Mouse (Mus musculus) thymus, adult 18-20 months (tissue): ENCODE measurements around the gene Steap4.

Experiments used
- DNase-seq, 2 experiments: peaks; one replicate each; pipeline ENCODE4 v3.0.0; 2022; ENCODE audit warnings: mixed read lengths in 2 of 2

Steap4 gene

DNA sequence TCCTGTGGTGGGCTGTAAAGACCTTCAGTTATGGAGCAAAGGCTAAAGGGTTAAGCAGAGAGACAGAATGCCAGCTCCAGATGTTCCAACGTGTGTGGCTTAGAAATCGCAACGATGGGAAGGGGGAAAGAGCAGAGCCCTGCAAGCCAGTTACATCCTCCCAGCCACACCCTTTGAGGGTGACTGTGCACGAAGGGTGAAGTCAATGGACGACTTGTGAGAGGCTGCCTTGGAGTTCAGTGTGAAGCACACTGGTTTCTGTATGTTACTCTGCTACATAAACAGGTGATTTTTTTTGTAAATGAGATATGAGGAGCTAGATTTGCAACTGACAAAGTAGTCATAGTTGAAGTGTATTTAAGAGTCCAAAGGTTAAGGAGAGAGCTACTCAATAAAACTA, 33.5 kb downstream of the Steap4 start:
- no peak for DNase-seq

DNA sequence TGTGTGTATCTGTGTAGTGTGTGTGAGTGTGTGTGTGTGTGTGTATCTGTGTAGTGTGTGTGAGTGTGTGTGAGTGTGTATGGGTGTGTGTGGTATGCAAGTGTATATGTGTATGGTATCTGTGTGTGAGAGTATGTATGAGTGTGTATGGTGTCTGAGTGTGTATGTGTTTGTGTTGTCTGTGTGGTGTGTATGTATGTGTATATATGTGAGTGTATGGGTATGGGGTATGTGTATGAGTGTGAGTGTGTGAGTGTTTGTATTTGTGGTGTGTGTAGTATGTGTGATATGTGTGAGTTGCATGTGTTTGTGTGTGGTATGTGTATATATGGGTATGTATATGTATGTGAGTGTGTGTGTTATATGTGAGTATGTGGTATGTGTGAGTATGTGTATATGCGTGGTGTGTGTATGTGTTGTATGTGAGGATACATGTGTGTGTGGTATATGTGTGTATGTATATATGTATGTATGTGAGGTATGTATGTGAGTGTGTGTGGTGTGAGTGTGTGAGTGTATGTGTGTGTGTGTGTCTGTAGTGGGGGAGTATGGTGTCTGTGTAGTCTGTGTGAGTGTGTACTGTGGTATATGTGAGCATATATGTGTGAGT, 35.1 kb downstream of the Steap4 start:
- DNase-seq: no peak

GRCm38 (mm10) chr5:7996401-7997044, 36.3 kb downstream of the Steap4 start:
- no peak for DNase-seq

DNA sequence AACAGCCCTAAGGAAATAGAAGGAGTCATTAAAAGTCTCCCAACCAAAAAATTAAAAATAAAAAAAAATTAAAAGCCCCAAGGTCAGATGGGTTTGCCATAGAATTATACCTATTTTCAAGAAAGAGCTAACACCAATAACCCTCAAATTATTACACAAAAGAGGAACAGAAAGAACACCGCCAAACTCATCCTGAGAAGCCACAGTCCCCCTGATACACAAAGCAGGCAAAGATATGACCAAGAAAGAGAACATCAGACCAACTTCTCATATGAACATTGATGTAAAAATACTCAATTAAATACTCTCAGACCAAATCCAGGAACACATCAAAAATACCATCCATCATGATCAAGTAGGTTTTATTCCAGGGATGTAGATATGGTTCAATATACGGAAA, 36.8 kb downstream of the Steap4 start:
- DNase-seq: no peak

- no peak for DNase-seq
Observed at GRCm38 (mm10) chr5:8000466-8000865, 40.2 kb downstream of the Steap4 start.

DNA sequence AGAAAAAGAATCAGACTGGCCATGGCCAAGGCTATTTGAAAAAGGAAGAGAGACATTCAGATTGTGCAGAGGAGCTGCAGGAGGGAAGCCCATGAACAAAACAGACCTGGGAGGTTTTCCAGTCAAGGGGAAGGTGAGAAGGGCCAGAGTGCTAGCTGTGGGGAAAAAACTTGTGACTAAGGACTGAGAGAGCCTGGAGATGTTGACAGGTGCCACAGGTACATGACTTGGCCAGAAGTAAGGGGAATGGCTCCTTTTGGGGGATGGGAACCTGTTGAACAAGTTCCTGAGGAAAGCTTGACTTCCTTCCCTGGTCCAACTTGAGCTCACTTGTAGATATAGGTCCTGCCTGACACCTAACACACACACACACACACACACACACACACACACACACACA, 42.6 kb downstream of the Steap4 start:
- no peak for DNase-seq

DNA sequence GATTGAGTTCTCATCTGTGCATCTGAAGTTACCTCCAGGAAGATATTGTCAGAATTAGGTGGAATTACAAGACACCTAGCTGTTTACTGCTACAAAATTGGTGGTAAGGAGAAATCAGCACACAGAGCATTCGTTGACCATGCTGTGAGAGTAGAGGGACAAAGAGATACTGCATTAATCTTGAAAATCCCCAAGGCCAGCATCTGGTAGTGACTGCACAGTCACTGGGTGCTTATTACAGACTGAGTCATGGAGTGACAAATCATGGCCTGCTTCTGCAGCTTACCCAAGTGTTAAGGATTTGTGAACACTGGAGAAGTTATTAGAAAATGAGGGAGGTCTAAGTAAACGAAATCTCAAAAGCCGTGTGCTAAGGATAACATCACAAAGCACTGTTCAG, 53.0 kb downstream of the Steap4 start:
- no peak for DNase-seq
